Mouse (Mus musculus): ENCODE results near the gene Gemin2. TPM values are rescaled to one million over a fixed set of nuclear protein-coding genes. Genes with fewer than 3 reads are reported as not detected.
A peak's percentile ranks its signal among the peaks of the same experiment; 100 is the strongest.
"Not testable (repeated sequence)": the region's sequence is repeated elsewhere in the genome, so short reads cannot be mapped to it uniquely, and the experiment has no call there.

Gemin2 gene
- polyA plus RNA-seq, 1 experiment from 2014 or later = 22.5 TPM

GRCm38 (mm10) chr12:59032101-59032500 lies 18.9 kb downstream of the Gemin2 start:
- H3K9ac ChIP-seq = no peak overlapping the region
- WGBS = 71% methylated on average over 5 of the region's 5 CpGs
- no peak overlapping the region for H3K4me2 ChIP-seq
- H3K27ac ChIP-seq = no peak overlapping the region
- H3K4me3 ChIP-seq = no peak overlapping the region
- ATAC-seq = no peak
- H3K4me1 ChIP-seq = no peaks in the 10 kb centered on the region
- no peaks in the 10 kb centered on the region for H3K9me3 ChIP-seq (replicated peaks)
- H3K27me3 ChIP-seq = no peaks in the 10 kb centered on the region
- peaks cover 14% of the 10 kb centered on the region for H3K36me3 ChIP-seq (ENCODE audit: poor library complexity, severe bottlenecking)

- Histone ChIP-seq H3K9ac (no peak overlapping the region), H3K4me2 (peak overlapping the region; percentile 40), H3K36me3 (ENCODE audit: poor library complexity, severe bottlenecking) (peaks cover 28% of the 10 kb centered on the region), H3K4me3 (no peak overlapping the region), H3K9me3 (replicated peaks) (no peaks in the 10 kb centered on the region), H3K4me1 (0 out of 2 replicates have a peak, but pooled peaks cover 5% of the 10 kb centered on the region), H3K27me3 (no peaks in the 10 kb centered on the region), H3K27ac (no peak overlapping the region)
- 75% methylated on average over 10 of the region's 10 CpGs for WGBS
- ATAC-seq = no peak
Measured at GRCm38 (mm10) chr12:59039162-59039970, 26.2 kb downstream of the Gemin2 start.

- Histone ChIP-seq H3K27me3 (no peaks in the 10 kb centered on the region), H3K4me3 (peak overlapping the region; percentile 12; the same call in 1 of the 2 replicates), H3K36me3 (ENCODE audit: poor library complexity, severe bottlenecking) (peaks cover 35% of the 10 kb centered on the region), H3K4me2 (peak overlapping the region; percentile 40), H3K4me1 (0 out of 2 replicates have a peak, but pooled peaks cover 5% of the 10 kb centered on the region), H3K9ac (no peak overlapping the region), H3K27ac (peak overlapping the region; percentile 48; the same call in 1 of the 2 replicates), H3K9me3 (replicated peaks) (no peaks in the 10 kb centered on the region)
- peak; percentile 91 for ATAC-seq
- 4% methylated on average over 23 of the region's 23 CpGs for WGBS
Measured at GRCm38 (mm10) chr12:59039971-59040844, 27.0 kb downstream of the Gemin2 start.

- H3K9ac ChIP-seq = no peak overlapping the region
- H3K27me3 ChIP-seq = no peaks in the 10 kb centered on the region
- H3K4me1 ChIP-seq = 0 out of 2 replicates have a peak, but pooled peaks cover 5% of the 10 kb centered on the region
- no peak overlapping the region for H3K27ac ChIP-seq
- H3K36me3 ChIP-seq (ENCODE audit: poor library complexity, severe bottlenecking) = peaks cover 40% of the 10 kb centered on the region
- no peak overlapping the region for H3K4me2 ChIP-seq
- no peak for ATAC-seq
- no peak overlapping the region for H3K4me3 ChIP-seq
- 37% methylated on average over 7 of the region's 7 CpGs for WGBS
- H3K9me3 ChIP-seq (replicated peaks) = no peaks in the 10 kb centered on the region
Measured at GRCm38 (mm10) chr12:59040851-59041250, 27.7 kb downstream of the Gemin2 start.

GRCm38 (mm10) chr12:59052470-59052869 lies 39.3 kb downstream of the Gemin2 start:
- H3K9me3 ChIP-seq (replicated peaks) = no peaks in the 10 kb centered on the region
- no peaks in the 10 kb centered on the region for H3K27me3 ChIP-seq
- no peak for ATAC-seq
- no peaks in the 10 kb centered on the region; the same call in 1 of the 2 replicates for H3K4me1 ChIP-seq
- no peak overlapping the region for H3K27ac ChIP-seq
- H3K4me2 ChIP-seq = no peak overlapping the region
- H3K36me3 ChIP-seq (ENCODE audit: poor library complexity, severe bottlenecking) = peaks cover 58% of the 10 kb centered on the region
- no peak overlapping the region for H3K4me3 ChIP-seq
- no peak overlapping the region for H3K9ac ChIP-seq
- 99% methylated on average over 3 of the region's 3 CpGs for WGBS

GRCm38 (mm10) chr12:59053166-59053565 lies 40.0 kb downstream of the Gemin2 start:
- Histone ChIP-seq H3K27ac (no peak overlapping the region), H3K27me3 (no peaks in the 10 kb centered on the region), H3K9ac (no peak overlapping the region), H3K4me1 (no peaks in the 10 kb centered on the region; the same call in 1 of the 2 replicates), H3K36me3 (ENCODE audit: poor library complexity, severe bottlenecking) (peaks cover 53% of the 10 kb centered on the region), H3K4me3 (no peak overlapping the region), H3K9me3 (replicated peaks) (no peaks in the 10 kb centered on the region), H3K4me2 (no peak overlapping the region)
- ATAC-seq = no peak
- WGBS = 92% methylated on average over 5 of the region's 5 CpGs

GRCm38 (mm10) chr12:59053976-59054375 lies 40.8 kb downstream of the Gemin2 start:
- Histone ChIP-seq H3K4me1 (peaks cover 5% of the 10 kb centered on the region), H3K4me3 (no peak overlapping the region), H3K36me3 (ENCODE audit: poor library complexity, severe bottlenecking) (peaks cover 53% of the 10 kb centered on the region), H3K9ac (no peak overlapping the region), H3K9me3 (replicated peaks) (no peaks in the 10 kb centered on the region), H3K27me3 (no peaks in the 10 kb centered on the region), H3K27ac (no peak overlapping the region), H3K4me2 (no peak overlapping the region)
- no peak for ATAC-seq

- Histone ChIP-seq H3K9ac (no peak overlapping the region), H3K27me3 (no peaks in the 10 kb centered on the region)
- WGBS = 92% methylated on average over 4 of the region's 4 CpGs
Measured at GRCm38 (mm10) chr12:59055196-59055850, 42.1 kb downstream of the Gemin2 start.

GRCm38 (mm10) chr12:59056222-59056621 lies 43.0 kb downstream of the Gemin2 start:
- H3K4me1 ChIP-seq = peaks cover 22% of the 10 kb centered on the region
- no peak for ATAC-seq
- H3K36me3 ChIP-seq (ENCODE audit: poor library complexity, severe bottlenecking) = peaks cover 42% of the 10 kb centered on the region
- WGBS = 98% methylated on average over 11 of the region's 11 CpGs
- H3K27ac ChIP-seq = no peak overlapping the region
- H3K27me3 ChIP-seq = no peaks in the 10 kb centered on the region
- no peak overlapping the region for H3K9ac ChIP-seq
- H3K9me3 ChIP-seq (replicated peaks) = no peaks in the 10 kb centered on the region
- H3K4me3 ChIP-seq = no peak overlapping the region
- no peak overlapping the region for H3K4me2 ChIP-seq

More at GRCm38 (mm10) chr12:59055196-59055850, 42.1 kb downstream of the Gemin2 start:
- no peak overlapping the region for H3K27ac ChIP-seq
- ATAC-seq = no peak
- H3K4me3 ChIP-seq = no peak overlapping the region
- H3K4me2 ChIP-seq = no peak overlapping the region
- peaks cover 18% of the 10 kb centered on the region for H3K4me1 ChIP-seq
- no peaks in the 10 kb centered on the region for H3K9me3 ChIP-seq (replicated peaks)
- H3K36me3 ChIP-seq (ENCODE audit: poor library complexity, severe bottlenecking) = peaks cover 42% of the 10 kb centered on the region

GRCm38 (mm10) chr12:59058242-59058641 lies 45.0 kb downstream of the Gemin2 start:
- H3K9ac ChIP-seq; H3K4me3 ChIP-seq; H3K27ac ChIP-seq; ATAC-seq; H3K4me2 ChIP-seq; H3K27me3 ChIP-seq; H3K9me3 ChIP-seq (replicated peaks): not testable (repeated sequence)
- Histone ChIP-seq H3K36me3 (ENCODE audit: poor library complexity, severe bottlenecking) (peaks cover 38% of the 10 kb centered on the region), H3K4me1 (peaks cover 22% of the 10 kb centered on the region)
- WGBS = 93% methylated on average over 5 of the region's 5 CpGs

GRCm38 (mm10) chr12:59060322-59060721 lies 47.1 kb downstream of the Gemin2 start:
- Histone ChIP-seq H3K9me3 (replicated peaks) (no peaks in the 10 kb centered on the region), H3K4me2 (peak overlapping the region; percentile 78), H3K36me3 (ENCODE audit: poor library complexity, severe bottlenecking) (peaks cover 25% of the 10 kb centered on the region), H3K9ac (peak overlapping the region; percentile 91), H3K4me3 (peak overlapping the region; percentile 79), H3K4me1 (peaks cover 22% of the 10 kb centered on the region), H3K27me3 (no peaks in the 10 kb centered on the region), H3K27ac (peak overlapping the region; percentile 91)
- WGBS = 67% methylated on average over 4 of the region's 4 CpGs
- no peak for ATAC-seq

All from forebrain, embryonic 13.5 days (tissue).